Mouse (Mus musculus) CH12.LX (cell line): ENCODE measurements around the gene Galnt3. TPM values are rescaled to one million over a fixed set of nuclear protein-coding genes. Genes with fewer than 3 reads are reported as not detected.

ENCODE experiments used
- DNase-seq: peaks from one replicate; pipeline ENCODE4 v3.0.0-alpha.2; 2013; ENCODE audit errors: extremely low read depth
- H3K27ac ChIP-seq: 2 replicates; pipeline ENCODE4 v1.5.1; 2012; ENCODE audit warnings: low read depth, mild to moderate bottlenecking, control low read depth, moderate library complexity; ENCODE audit not compliant: insufficient read depth
- H3K27me3 ChIP-seq: replicated peaks from 2 replicates; pipeline ENCODE3; 2012; ENCODE audit warnings: inconsistent platforms
- H3K36me3 ChIP-seq, 2 experiments: replicated peaks in 1 of 2; 2 replicates each; pipeline versions ENCODE3 to v1.6.1; 2012; ENCODE audit warnings: inconsistent platforms in 1 of 2, low read length in 1 of 2, mild to moderate bottlenecking in 1 of 2, mixed read lengths in 1 of 2, moderate library complexity in 1 of 2; ENCODE audit not compliant: control insufficient read depth in 1 of 2, insufficient read depth in 1 of 2
- H3K4me1 ChIP-seq, 2 experiments: 2 replicates each; pipeline ENCODE4 v1.6.1; 2012; ENCODE audit warnings: inconsistent platforms in 1 of 2, moderate library complexity in 1 of 2; ENCODE audit not compliant: insufficient read depth in 2 of 2, control insufficient read depth in 1 of 2
- H3K4me2 ChIP-seq: 2 replicates; pipeline ENCODE4 v1.6.1; 2012; ENCODE audit warnings: low read depth, mild to moderate bottlenecking, control low read depth; ENCODE audit not compliant: poor library complexity, insufficient read depth, severe bottlenecking
- H3K4me3 ChIP-seq, 3 experiments: fragments of 150-350 bp in 1 of 3; sonication (generic) in 1 of 3; replicated peaks in 1 of 3; 2 replicates each; pipeline versions ENCODE3 to v1.5.1; 2011 to 2012; ENCODE audit warnings: low read depth in 2 of 3, low read length in 2 of 3, mild to moderate bottlenecking in 2 of 3, moderate library complexity in 2 of 3, control low read depth in 1 of 3, improper control_type of control experiment in 1 of 3, inconsistent platforms in 1 of 3, mixed read lengths in 1 of 3; ENCODE audit not compliant: poor library complexity in 1 of 3
- H3K79me2 ChIP-seq: replicated peaks from 2 replicates; pipeline ENCODE4 v1.6.1; 2012; ENCODE audit warnings: mild to moderate bottlenecking, moderate library complexity; ENCODE audit not compliant: control insufficient read depth, poor library complexity, insufficient read depth, severe bottlenecking; ENCODE audit errors: extremely low read depth
- H3K9ac ChIP-seq: 2 replicates; pipeline ENCODE4 v1.6.1; 2012; ENCODE audit warnings: low read depth, mild to moderate bottlenecking, control low read depth, moderate library complexity; ENCODE audit not compliant: insufficient read depth
- H3K9me3 ChIP-seq: replicated peaks from 2 replicates; pipeline ENCODE3; 2012; ENCODE audit warnings: low read length, inconsistent platforms, mixed read lengths
- CHD2 ChIP-seq: IDR thresholded peaks from 2 replicates; pipeline ENCODE4 v1.6.1; 2011; ENCODE audit warnings: low read length, improper control_type of control experiment
- CTCF ChIP-seq, 2 experiments: IDR thresholded peaks in 1 of 2; conservative IDR thresholded peaks in 1 of 2; 2 replicates each; pipeline ENCODE4 v1.5.1; 2011 to 2012; ENCODE audit warnings: low read depth in 2 of 2, low read length in 2 of 2, improper control_type of control experiment in 1 of 2, inconsistent platforms in 1 of 2, mild to moderate bottlenecking in 1 of 2, moderate library complexity in 1 of 2
- IRF4 ChIP-seq: IDR thresholded peaks from 2 replicates; pipeline ENCODE4 v1.6.1; 2014; ENCODE audit warnings: low read depth, mild to moderate bottlenecking, inconsistent platforms, low read length, improper control_type of control experiment
- MAFK ChIP-seq: IDR thresholded peaks from 2 replicates; pipeline ENCODE4 v1.6.1; 2011; ENCODE audit warnings: low read length, improper control_type of control experiment; ENCODE audit not compliant: insufficient replicate concordance
- MAX ChIP-seq: IDR thresholded peaks from 2 replicates; pipeline ENCODE4 v1.6.1; 2011; ENCODE audit warnings: low read length, improper control_type of control experiment
- MEF2A ChIP-seq: IDR thresholded peaks from 2 replicates; pipeline ENCODE4 v1.6.1; 2014; ENCODE audit warnings: low read depth, mild to moderate bottlenecking, inconsistent platforms, low read length, improper control_type of control experiment, borderline replicate concordance
- MXI1 ChIP-seq: IDR thresholded peaks from 2 replicates; pipeline ENCODE4 v1.6.1; 2011; ENCODE audit warnings: mild to moderate bottlenecking, low read depth, low read length, improper control_type of control experiment
- MYC ChIP-seq: IDR thresholded peaks from 2 replicates; pipeline ENCODE4 v1.6.1; 2011; ENCODE audit warnings: low read depth, mild to moderate bottlenecking, improper control_type of control experiment, low read length
- NELFE ChIP-seq: IDR thresholded peaks from 2 replicates; pipeline ENCODE4 v1.6.1; 2011; ENCODE audit warnings: low read depth, low read length, improper control_type of control experiment
- NRF1 ChIP-seq: IDR thresholded peaks from 2 replicates; pipeline ENCODE4 v1.6.1; 2014; ENCODE audit warnings: low read depth, mild to moderate bottlenecking, inconsistent platforms, low read length, improper control_type of control experiment, moderate library complexity
- POLR2A ChIP-seq: IDR thresholded peaks from 2 replicates; pipeline ENCODE4 v1.6.1; 2011; ENCODE audit warnings: low read depth, mild to moderate bottlenecking, improper control_type of control experiment, low read length
- POLR2AphosphoS2 ChIP-seq: IDR thresholded peaks from 2 replicates; pipeline ENCODE4 v1.6.1; 2011; ENCODE audit warnings: low read depth, low read length, improper control_type of control experiment
- RAD21 ChIP-seq: IDR thresholded peaks from 2 replicates; pipeline ENCODE4 v1.6.1; 2011; ENCODE audit warnings: low read depth, mild to moderate bottlenecking, low read length, improper control_type of control experiment, moderate library complexity
- RCOR1 ChIP-seq: conservative IDR thresholded peaks from 2 replicates; pipeline ENCODE4 v1.6.1; 2012; ENCODE audit warnings: low read depth, mild to moderate bottlenecking, inconsistent platforms, low read length, improper control_type of control experiment
- TCF12 ChIP-seq: IDR thresholded peaks from 2 replicates; pipeline ENCODE4 v1.6.1; 2014; ENCODE audit warnings: low read depth, mild to moderate bottlenecking, inconsistent platforms, low read length, improper control_type of control experiment
- UBTF ChIP-seq: IDR thresholded peaks from 2 replicates; pipeline ENCODE4 v1.6.1; 2012; ENCODE audit warnings: low read depth, mild to moderate bottlenecking, inconsistent platforms, low read length, improper control_type of control experiment, moderate library complexity
- USF1 ChIP-seq: IDR thresholded peaks from 2 replicates; pipeline ENCODE4 v1.6.1; 2014; ENCODE audit warnings: low read depth, mild to moderate bottlenecking, inconsistent platforms, low read length, improper control_type of control experiment
- ZMIZ1 ChIP-seq: IDR thresholded peaks from 2 replicates; pipeline ENCODE4 v1.6.1; 2012; ENCODE audit warnings: low read depth, mild to moderate bottlenecking, inconsistent platforms, low read length, improper control_type of control experiment
- ZNF384 ChIP-seq: IDR thresholded peaks from 2 replicates; pipeline ENCODE4 v1.6.1; 2012; ENCODE audit warnings: low read depth, low read length, improper control_type of control experiment, inconsistent platforms
- dilution Hi-C: fragments of 300-500 bp; cut with MboI; formaldehyde crosslinking; loops from 2 replicates; pipeline ENCODE4 v1.14.3; 2020; ENCODE audit warnings: low sequenced_read_pairs; ENCODE audit not compliant: extremely low pct_unique_long_range_greater_than_20kb, extremely low pct_ligation_motif_present
- in situ Hi-C: fragments of 300-500 bp; cut with MboI; formaldehyde crosslinking; loops from 3 replicates; pipeline ENCODE4 v1.14.3; 2019; ENCODE audit warnings: low sequenced_read_pairs, low pct_ligation_motif_present, low pct_unique_long_range_greater_than_20kb, mixed read lengths
- polyA plus RNA-seq: library from polyadenylated mRNA; unstranded; fragments of >175 nt; gene quantifications from 2 replicates; pipeline ENCODE4 v1.2.1, GENCODE M21; 2012; ENCODE audit warnings: low read depth; ENCODE audit not compliant: insufficient read length
- total RNA-seq, 2 experiments: library from RNA; depleted of rRNA; stranded (reverse); fragments of 300-350 nt in 1 of 2; fragments of >200 nt in 1 of 2; gene quantifications; 2 replicates each; pipeline ENCODE4 v1.2.3; 2012 to 2014

Galnt3 gene
- total and polyA plus RNA-seq, 3 experiments = 0.55 to 0.76 TPM; not detected in 1

DNA sequence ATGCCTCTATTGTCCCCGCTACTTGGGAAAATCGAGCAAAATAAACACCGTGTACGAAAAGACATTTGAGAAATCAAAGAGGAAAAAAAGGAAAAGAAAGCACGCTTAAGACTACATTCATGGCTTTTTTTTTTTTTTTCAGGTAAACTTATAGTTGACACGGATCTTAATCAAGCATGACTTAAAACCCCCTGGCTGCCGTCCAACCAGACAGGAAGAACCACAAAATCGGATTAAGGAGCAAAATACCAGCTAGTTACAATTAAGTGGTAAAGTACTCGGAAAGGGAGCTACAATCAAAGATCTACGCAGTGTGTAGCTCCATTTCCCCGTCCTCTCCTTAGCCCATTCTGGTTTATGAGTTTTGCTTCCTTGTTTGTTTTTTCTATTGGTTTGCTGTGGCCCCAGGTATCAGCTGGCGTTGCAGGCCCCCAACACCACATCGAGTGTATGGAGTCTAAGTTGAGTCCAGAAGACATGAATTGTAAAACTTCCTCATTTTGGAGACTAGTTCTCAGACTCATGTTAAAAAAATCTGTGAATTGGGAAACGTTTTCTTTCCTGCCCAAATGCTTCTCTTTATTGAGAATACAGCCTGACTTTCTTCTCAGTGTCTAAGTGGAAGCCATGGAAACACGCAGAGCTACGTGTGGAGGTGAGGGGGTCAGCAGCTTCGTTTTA, 24.0 kb downstream of the Galnt3 start:
- H3K27me3 ChIP-seq = no peaks in the 10 kb centered on the region
- no peak for TF ChIP-seq MEF2A
- TF ChIP-seq RCOR1 = no peak
- TF ChIP-seq ZNF384 = no peak
- no peak for TF ChIP-seq USF1
- TF ChIP-seq MXI1 = no peak
- no peak for TF ChIP-seq MAX
- no peak for TF ChIP-seq CTCF (conservative IDR thresholded peaks at IDR 0.05 in 1 of 2, IDR thresholded peaks at IDR 0.05 in 1 of 2; ENCODE audit: low read depth in 2 of 2, low read length in 2 of 2)
- no peak for TF ChIP-seq IRF4
- no peak for TF ChIP-seq NRF1
- TF ChIP-seq RAD21 = no peak
- TF ChIP-seq MYC = no peak
- no peak for TF ChIP-seq TCF12
- no peak for TF ChIP-seq POLR2A
- TF ChIP-seq CHD2 = no peak
- TF ChIP-seq UBTF = no peak
- TF ChIP-seq ZMIZ1 = no peak
- no peak for TF ChIP-seq NELFE
- no peak overlapping the region for H3K27ac ChIP-seq
- peaks cover 16% of the 10 kb centered on the region for H3K9me3 ChIP-seq
- dilution Hi-C loops = no loop called here
- no peak overlapping the region for H3K4me3 ChIP-seq
- in situ Hi-C loops = no loop called here
- peaks cover 0 to 6% of the 10 kb centered on the region in 2 experiments; a peak in 1 of 4 replicates for H3K4me1 ChIP-seq
- H3K9ac ChIP-seq = no peak overlapping the region
- H3K36me3 ChIP-seq = no peaks in the 10 kb centered on the region
- no peak overlapping the region for H3K4me2 ChIP-seq
- no peaks in the 10 kb centered on the region for H3K79me2 ChIP-seq
- DNase-seq = no peak

GRCm38 (mm10) chr2:66100239-66100638, 24.6 kb downstream of the Galnt3 start:
- Histone ChIP-seq H3K4me1 (peaks cover 0 to 6% of the 10 kb centered on the region in 2 experiments; a peak in 1 of 4 replicates), H3K79me2 (no peaks in the 10 kb centered on the region), H3K4me3 (no peak overlapping the region), H3K9ac (no peak overlapping the region), H3K9me3 (peaks cover 16% of the 10 kb centered on the region), H3K36me3 (no peaks in the 10 kb centered on the region), H3K4me2 (no peak overlapping the region), H3K27me3 (no peaks in the 10 kb centered on the region), H3K27ac (no peak overlapping the region)
- peak; percentile 84 for TF ChIP-seq MAFK
- TF ChIP-seq POLR2AphosphoS2 = no peak
- in situ Hi-C loops (no loop called here), dilution Hi-C loops (no loop called here)
- no peak for DNase-seq
